Mouse (Mus musculus): ENCODE results near the gene Ctsw.

The Ctsw gene

GRCm38 (mm10) chr19:5487768-5488550, 19.7 kb upstream of the Ctsw start, which contains the start of gene Mus81:
Gene Mus81, minus strand, starts transcription at chr19:5488402.
- peak; percentile 81 for DNase-seq (ENCODE audit: low read depth, low spot score)

DNA sequence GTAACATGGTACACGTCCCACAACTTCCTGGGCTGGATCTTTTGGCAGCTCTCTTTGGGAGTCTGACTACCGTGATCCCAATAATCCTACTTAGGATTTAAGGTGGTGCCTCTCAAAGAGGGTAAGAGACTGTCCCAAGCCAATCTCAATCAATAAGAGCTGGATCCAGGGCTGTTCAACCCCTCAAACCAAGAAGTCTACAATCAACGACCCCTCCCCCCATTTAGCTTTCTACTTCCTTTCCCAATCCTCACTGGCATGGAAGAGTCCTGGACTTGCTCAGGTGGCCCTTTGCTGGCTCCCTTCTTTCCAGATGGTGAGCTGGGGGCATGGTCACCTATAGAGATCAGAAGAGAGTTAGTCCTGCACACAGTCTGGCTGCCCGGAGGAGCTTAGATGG, 18.5 kb upstream of the Ctsw start:
- DNase-seq (ENCODE audit: low read depth, low spot score), result no peak

DNA sequence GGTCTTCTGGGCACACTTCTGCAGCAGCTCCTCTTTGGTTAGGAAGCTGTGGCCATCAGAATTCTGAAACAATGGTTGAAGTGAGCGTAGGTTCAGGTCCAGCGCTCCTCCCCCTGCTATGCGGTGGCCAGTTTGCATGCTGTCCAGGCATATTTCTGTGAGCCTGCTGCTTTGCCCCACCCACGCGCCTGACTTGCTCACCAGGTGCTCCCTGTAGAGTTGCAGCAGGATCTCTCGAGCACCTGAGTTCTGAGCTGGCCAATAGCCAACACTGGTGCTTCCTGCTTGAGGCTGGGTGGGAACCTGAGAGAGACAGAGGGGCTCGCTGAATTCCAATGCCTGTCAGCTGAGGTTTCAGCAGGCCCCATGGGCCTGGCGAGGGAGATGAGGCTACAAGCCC, 18.0 kb upstream of the Ctsw start:
- DNase-seq (ENCODE audit: low read depth, low spot score), result no peak

GRCm38 (mm10) chr19:5485821-5486220, 17.5 kb upstream of the Ctsw start:
- DNase-seq (ENCODE audit: low read depth, low spot score), result no peak

- DNase-seq (ENCODE audit: low read depth, low spot score), result no peak
Measured at GRCm38 (mm10) chr19:5485371-5485770, 17.1 kb upstream of the Ctsw start.

DNA sequence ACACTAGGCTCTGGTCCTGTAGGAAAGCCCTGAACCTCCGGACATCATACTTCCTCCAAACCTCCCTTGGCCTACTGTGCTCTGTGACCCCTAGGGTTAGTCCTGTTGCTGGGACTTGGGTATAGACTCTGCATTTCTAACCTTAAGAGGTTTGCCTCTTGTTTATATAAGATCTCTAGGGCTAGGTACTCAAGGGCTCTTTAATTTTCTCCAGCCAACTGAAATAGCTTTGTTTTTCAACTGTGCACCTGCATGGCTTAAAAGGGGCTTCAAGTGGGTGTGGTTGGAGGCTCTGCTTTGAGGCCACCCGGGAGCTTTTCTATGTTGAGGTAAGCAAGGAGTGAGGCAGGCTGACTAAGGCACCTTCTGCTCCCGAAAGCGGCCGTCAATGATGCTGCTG, 16.2 kb upstream of the Ctsw start:
- no peak for DNase-seq (ENCODE audit: low read depth, low spot score)

- no peak for DNase-seq (ENCODE audit: low read depth, low spot score)
Measured at GRCm38 (mm10) chr19:5483386-5484359, 15.4 kb upstream of the Ctsw start.

- DNase-seq (ENCODE audit: low read depth, low spot score), result no peak
Measured at GRCm38 (mm10) chr19:5481398-5481797, 13.1 kb upstream of the Ctsw start.

DNA sequence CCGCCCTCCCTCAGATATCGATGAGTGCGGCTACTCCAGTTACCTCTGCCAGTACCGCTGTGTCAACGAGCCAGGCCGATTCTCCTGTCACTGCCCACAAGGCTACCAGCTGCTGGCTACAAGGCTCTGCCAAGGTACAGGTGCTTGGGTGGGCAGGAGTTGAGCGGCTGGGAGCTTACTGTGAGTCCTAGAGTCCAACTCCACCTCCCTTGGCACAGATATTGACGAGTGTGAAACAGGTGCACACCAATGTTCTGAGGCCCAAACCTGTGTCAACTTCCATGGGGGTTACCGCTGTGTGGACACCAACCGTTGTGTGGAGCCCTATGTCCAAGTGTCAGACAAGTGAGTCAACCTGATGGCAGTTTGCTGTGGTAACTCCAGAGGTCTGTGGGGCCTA, 11.7 kb upstream of the Ctsw start:
- no peak for DNase-seq (ENCODE audit: low read depth, low spot score)

GRCm38 (mm10) chr19:5477668-5478300, 9.5 kb upstream of the Ctsw start:
- no peak for DNase-seq (ENCODE audit: low read depth, low spot score)

GRCm38 (mm10) chr19:5477004-5477667, 8.8 kb upstream of the Ctsw start:
- no peak for DNase-seq (ENCODE audit: low read depth, low spot score)

DNA sequence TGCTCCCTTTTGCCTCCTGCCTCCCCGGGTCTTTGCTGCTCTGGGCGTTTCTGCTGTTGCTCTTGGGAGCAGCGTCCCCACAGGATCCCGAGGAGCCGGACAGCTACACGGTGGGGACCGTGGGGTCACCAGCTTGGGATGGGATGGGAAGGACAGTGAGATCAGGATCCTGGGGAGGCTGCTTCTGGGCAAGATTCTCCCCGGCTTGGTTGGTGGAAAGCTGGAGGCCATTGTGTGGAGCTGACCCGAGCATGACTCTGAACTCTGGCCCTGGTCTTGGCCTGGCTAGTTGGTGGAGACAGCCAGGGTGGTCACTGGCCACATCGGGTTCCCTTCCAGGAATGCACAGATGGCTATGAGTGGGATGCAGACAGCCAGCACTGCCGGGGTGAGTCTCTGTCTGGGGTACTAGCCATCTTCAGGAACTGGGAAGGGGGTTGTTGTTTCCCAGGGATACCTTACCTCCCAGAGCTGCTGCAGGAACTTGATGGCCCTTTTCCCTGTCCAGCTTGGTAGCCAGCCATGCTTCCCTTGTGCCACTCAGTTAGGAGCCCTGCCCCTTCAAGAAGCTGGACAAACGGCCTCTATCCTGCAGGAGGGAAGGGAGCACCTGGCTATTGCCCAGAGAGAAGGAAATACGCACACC, 6.9 kb upstream of the Ctsw start:
- no peak for DNase-seq (ENCODE audit: low read depth, low spot score)

GRCm38 (mm10) chr19:5474281-5475068, 6.2 kb upstream of the Ctsw start:
- no peak for DNase-seq (ENCODE audit: low read depth, low spot score)

DNA sequence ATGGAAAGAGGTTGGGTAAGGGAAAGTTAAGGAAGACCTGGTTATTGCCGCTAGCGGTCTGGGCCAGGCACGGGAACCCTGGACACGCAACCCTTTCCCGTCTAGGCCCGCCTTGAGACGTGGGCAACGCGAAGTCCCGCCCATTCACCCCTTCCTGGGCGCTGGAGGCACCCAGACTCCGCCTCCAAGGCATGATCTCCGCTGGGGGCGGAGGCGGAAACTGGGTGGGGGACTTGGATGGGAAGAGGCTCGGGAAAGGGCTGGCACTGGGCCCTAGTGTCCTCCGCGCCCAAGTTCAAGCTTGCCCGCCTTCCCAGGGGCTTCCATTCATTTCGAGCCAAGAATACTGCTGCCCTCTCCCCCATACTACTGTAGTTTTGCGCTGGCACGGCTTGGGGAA, 5.4 kb upstream of the Ctsw start, which contains the start of gene Efemp2:
Efemp2 (plus strand) TSS at position 235 of the 400 bp plus-strand sequence.
- DNase-seq (ENCODE audit: low read depth, low spot score), result peak; percentile 47

DNA sequence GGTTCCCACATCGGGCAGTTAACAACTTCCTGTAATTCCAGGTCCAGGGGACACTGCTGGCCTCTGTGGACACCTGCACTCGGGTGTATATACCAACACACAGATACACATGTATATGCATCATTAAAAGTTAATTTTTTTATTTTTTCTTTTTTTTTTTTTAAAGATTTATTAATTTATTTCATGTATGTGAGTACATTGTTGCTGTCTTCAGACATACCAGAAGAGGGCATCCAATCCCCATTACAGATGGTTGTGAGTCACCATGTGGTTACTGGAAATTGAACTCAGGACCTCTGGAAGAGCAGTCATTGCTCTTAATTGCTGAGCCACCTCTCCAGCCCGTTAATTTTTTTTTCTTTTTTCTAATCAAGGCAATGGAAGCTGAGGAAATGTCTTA, 4.5 kb upstream of the Ctsw start:
- DNase-seq (ENCODE audit: low read depth, low spot score), result no peak

DNA sequence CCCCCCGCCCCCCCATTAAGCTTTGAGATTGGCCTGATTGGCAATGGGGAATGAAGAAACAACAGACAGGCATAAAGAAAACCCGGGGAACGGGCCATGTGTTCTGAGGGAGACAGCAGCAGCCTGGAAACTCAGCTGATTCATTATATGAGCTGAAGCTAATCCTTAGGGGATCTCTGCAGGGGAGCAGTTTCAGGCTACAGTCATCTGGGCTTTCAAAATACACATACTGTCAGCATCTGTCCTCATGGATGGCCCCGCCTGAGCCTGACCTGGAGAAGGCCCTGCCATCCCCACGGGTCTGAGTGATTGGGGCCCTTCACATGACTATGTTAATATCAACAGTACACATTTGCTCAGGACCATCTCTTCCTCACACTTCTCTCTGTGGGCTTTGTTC, 3.5 kb upstream of the Ctsw start:
- no peak for DNase-seq (ENCODE audit: low read depth, low spot score)

DNA sequence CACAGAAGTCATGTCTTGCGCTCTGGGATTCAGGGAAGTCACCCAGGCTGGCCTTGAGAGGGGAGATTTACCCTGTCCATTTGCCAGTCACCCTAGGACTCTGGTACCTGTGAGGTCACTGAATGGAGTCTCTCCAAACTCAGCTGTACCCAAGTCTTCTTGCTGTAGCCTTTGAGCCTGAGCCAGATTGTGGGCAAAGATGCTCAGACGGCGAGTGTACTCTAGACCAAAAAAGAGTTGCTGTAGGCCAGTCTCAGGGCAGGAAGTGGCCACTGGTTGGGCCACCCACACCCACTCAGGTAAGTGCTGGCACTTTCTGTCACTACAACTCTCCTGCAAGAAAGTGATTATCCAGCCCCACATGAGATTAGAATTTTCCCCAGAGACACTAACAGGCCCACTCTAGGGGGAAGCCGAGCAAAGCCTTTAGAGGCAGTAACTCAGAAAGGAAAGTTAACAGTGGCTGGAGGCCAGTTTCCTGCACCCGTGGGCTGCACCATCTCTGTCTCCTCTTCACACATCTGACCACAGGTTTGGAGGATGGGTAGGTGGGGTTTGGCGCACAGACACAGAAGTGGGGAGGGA, 1.3 kb downstream of the Ctsw start:
- no peak for DNase-seq (ENCODE audit: low read depth, low spot score)

DNA sequence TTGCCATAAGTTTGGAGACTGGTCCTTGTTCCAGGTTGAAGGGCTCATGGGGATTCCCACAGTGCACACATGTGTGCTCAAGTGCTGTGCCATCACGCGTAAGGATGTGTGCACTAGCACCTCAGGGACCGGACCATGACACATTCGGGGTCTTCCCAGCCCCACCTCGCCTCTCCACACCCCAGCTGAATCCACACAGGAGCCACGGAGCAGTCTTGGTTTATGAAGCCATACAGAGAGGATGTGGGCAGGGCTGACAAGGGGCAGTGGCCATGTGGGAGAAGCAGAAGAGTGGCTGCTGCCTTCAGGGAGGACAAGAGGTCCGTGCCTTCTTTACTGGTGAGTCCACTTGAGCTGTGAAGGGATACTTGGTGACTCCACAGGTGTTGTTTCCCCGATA, 3.3 kb downstream of the Ctsw start:
- DNase-seq (ENCODE audit: low read depth, low spot score), result no peak

DNA sequence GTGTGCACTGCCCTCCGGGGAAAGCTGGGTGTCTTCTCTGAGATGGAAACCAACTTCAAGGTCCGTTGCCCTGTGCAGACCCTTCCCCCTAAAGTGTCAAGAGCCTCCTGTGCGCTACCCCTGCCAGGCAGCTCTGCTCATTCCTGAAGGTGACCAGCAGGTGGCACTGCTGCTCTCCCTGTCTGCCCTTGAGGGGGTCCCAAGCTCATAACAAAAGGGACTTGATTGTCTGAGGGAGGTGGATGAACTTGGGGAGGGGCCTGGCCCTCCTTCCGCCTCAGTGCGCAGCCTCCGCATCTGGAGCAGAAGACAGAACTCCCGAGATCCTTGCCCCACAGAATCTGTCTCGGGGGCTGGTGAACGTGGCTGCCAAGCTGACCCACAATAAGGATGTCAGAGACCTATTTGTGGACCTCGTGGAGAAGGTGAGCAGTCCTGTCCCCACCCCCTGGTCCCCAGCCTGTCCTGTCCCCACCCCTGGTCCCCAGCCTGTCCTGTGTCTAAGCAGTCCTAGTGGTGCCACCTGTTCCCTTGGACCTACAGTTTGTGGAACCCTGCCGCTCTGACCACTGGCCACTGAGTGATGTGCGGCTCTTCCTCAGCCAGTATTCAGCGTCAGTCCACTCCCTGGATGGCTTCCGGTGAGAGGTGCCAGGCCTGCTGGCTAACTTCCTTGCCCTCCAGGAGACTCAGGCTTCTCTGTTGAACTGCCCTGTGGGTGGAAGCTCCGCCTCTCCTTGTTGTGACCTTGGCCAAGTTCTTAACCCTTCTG, 4.3 kb downstream of the Ctsw start:
- no peak for DNase-seq (ENCODE audit: low read depth, low spot score)
